Mouse (Mus musculus) large intestine, adult 2 months (tissue): ENCODE data around the gene Zswim1. TPM values are rescaled to one million over a fixed set of nuclear protein-coding genes. Genes with fewer than 3 reads are reported as not detected.

Source experiments
- DNase-seq: peaks from one replicate; pipeline ENCODE4 v3.0.0-alpha.2; 2012; ENCODE audit warnings: low read depth, low spot score
- WGBS: fragments of 180-500 bp; shearing (Covaris S2); methylation state at CpG from one replicate; pipeline ENCODE4 v1.1.7; 2018; 5-methylcytosine and 5-hydroxymethylcytosine counted together
- polyA plus RNA-seq: library from polyadenylated mRNA; depleted of rRNA; stranded (reverse); fragments of >200 nt; gene quantifications from 2 replicates; pipeline ENCODE4 v1.2.3, GENCODE M21; 2012; rRNA removed

Zswim1 gene
- 8.1 and 8.3 TPM in 2 replicates for polyA plus RNA-seq

DNA sequence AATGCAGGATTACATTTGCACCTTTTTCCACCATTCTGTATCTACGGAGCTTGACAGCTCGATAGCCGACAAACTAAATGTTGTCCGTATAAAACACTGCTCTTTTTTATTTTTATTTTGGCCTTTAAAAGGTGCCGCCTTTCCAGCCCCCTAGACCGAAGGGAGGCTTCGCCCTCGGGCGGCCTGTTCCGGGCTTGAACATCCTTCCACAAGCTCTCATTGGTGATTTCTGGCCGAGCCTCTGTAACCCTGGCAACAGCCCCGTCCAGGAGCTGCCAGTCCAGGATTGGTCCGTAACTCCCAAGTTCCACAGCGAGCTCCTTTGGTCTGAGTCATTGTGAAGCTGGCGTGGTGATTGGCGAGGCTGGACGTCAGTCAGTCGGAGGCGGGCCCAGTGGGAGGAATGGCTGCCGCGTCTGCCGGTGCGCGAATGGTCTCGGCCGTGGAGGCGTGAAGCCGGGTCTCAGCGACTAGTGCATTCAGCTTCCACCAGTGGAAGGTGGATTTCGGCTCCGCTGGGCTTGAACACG is at the start of gene Zswim1:
Gene Zswim1, plus strand, starts transcription at position 51 of the 530 bp plus-strand sequence.
- DNase-seq: peak; percentile 96
- WGBS: 1% methylated on average over 32 of the region's 32 CpGs

DNA sequence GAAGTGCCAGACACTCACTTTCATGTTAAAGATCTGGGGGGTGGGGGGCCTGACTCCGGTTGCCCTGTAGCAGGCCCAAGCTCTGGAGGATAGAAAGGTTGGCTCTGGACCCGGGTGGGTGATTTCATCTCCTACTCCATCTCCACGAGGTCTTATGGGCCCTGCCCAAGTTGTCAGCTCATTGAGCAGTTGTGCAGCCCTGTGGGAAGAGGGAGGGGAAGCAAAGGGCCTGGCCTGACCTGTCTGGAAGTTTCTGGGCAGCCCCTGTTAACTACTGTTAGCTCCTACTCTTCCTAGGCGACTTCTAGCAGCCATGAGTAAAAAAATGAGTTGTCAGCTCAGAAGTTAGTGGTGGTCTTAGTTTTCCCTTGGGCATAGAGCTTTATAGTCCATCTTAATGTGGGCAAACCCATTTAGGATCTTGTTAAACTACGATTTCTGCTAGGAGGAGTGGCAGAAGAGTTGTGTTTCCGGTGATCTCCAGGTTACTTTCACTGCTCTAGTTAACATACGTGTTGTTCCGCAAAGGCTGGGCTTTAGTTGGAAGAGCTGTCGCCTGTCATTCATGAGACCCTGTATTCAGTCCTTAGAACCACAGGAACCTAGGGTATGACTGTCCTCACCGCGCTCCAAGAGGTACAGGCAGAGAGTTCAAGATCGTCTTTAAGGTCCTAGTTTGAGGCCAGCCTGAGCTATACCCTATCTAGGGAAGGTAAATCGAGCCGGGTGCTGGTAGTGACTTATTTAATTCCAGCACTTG is 49.1 kb upstream of the Zswim1 start:
- no peak for DNase-seq
- 71% methylated on average over 14 of the region's 14 CpGs for WGBS

DNA sequence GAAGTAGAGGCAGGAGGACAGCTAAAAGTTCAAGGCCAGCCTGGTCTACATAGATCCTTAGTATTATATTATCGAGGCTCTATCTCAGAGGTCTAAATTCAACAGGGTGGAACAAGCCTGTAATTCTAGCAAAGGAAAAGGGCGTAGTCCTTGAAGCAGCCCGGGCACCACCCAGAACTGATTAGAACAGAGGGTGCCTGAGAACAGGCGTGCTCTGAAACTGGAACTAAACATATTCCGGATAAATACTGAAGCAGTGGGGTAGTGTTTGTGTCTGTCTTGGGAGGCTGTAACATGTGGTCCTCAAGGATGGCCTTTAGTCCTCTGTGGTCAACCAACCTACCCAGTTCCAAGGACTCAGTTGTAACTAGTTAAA is 48.5 kb upstream of the Zswim1 start:
- DNase-seq: no peak
- 33% methylated on average over 5 of the region's 5 CpGs for WGBS

DNA sequence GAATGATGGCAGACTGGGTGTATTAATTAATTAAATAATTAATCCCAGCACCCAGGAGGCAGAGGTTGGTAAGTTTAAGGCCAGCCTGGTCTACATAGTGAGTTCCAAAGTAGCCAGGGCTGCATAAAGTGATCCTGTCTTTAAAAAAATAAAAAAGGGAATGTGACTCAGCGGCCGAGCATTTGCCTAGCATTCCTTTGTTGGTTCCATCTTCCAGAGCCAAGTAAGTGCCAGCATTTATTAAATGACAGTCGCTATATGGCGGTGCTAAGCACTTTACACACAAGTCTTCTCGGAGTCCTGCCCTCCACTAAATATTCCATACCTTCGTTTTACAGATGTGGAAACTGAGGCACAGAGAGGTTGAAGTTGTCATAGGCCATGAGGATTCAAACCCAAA is 46.4 kb upstream of the Zswim1 start:
- no peak for DNase-seq
- 79% methylated on average over 6 of the region's 6 CpGs for WGBS

DNA sequence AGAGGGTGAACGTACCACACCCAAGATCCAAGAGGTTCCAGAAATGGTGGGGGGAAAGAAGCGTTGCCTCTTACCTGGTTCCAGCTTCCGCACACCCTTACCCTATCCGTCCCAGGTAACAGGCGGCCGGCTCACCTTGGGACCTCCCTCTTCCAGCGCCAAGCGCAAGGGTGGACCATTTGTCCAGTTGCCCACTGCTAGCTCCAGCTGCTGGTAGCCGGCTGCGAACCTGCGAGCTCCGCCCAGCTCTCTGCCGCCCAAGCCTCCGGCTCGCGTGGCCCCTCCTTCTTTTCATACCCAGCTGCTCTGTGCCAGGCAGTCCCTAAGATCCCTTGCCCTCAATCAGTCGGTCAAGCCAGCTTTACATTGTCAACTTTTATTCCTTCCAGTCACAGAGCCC is 45.7 kb upstream of the Zswim1 start:
- no peak for DNase-seq
- WGBS: 58% methylated on average over 17 of the region's 17 CpGs

DNA sequence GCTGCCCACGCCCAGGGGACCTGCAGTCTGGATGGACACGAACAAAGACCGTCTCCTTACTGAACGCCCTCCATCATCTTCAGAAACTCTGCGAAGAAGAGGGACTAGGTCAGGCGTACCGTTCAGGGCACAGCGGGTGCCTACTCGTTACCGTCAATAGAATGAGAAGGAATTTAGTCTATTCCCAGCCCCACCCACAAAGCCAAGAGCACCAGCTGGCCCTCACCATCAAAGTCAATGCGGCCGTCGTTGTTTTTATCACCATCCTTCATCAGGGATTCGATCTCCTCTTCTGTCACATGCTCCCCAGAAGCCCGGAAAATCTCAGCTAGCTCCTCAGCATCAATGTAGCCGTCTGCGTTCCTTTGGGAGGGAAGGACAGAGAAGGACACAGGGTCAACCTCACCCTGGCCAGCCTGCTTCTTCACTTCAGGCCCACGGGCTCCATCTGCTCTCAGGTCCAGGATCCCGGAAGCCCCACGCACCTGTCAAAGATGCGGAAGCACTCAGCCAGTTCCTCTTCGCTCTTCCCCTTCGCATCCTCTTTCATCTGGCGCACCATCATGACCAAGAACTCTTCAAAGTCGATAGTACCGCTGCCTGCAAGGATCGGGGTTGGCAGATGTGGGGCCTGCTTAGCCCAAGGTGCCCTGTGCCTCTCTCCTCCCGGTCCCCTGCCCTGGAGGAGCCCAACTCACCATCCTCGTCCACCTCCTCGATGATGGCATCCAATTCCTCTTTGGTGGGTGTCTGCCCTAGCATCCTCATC is 45.1 kb upstream of the Zswim1 start:
- DNase-seq: no peak
- WGBS: 75% methylated on average over 30 of the region's 30 CpGs

DNA sequence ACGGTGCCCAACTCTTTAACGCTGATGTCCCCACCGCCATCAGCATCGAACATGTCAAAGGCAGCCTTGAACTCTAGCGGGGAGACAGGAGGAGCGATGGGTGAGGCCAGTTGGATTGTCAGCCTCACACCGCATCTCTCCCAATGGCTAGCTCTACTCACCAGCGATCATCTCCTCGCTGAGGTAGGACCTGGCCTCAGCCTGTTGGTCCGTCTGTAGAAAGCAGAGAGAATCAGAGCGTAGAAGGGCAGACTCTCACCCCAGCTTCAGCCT is 44.5 kb upstream of the Zswim1 start:
- 93% methylated on average over 11 of the region's 11 CpGs for WGBS
- no peak for DNase-seq

DNA sequence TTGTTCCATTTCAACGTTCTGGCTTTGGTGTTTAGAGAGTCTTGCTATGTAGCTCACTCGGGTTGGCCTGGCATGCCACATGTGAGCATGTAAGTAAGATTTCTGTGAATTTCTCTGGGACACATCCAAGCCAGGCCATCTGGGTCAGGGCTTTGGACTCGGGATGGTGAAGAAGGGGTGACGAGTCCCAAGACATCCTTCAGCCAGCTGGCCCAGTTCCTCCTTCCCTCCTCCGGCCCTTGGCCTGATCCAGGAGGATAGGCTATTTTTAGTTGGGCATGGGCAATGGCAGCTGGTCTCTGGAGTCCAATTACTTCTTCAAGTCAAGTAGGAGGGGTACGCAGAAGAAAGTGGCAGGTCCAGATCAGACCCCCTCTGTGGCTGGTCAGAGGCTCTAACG is 43.7 kb upstream of the Zswim1 start:
- WGBS: 74% methylated on average over 7 of the region's 7 CpGs
- no peak for DNase-seq

DNA sequence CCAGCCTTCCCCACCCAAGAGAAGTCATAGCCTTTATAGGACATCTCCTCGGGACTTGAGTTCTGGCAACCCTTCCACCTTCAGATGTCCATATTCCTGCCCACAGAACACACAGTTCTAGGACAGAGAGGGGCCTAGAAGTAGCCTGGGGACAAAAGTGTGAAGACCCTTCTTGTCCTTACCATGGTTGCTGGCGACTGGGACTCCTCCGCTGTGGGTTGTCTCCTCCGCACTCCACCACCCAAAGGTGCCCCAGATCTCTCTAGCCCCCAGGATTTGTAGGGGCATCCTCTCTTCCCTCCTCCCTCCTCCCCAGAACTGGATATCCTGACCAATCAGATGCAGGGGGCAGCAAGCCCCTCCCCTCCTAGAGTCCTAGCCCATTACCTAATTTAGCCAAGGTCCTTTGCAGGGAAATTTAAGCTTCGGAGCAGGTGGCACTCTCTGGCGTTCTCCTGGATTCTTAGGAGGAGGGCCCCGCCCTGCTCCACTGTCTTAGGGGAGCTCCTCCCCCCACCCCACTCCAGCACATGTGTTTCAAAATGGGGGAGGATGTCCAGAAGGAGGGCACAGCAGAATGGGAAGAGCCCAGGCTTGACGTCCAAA is 42.9 kb upstream of the Zswim1 start, which contains the start of gene Tnnc2:
Gene Tnnc2, minus strand, starts transcription at position 487 of the 606 bp plus-strand sequence.
- WGBS: 63% methylated on average over 8 of the region's 8 CpGs

DNA sequence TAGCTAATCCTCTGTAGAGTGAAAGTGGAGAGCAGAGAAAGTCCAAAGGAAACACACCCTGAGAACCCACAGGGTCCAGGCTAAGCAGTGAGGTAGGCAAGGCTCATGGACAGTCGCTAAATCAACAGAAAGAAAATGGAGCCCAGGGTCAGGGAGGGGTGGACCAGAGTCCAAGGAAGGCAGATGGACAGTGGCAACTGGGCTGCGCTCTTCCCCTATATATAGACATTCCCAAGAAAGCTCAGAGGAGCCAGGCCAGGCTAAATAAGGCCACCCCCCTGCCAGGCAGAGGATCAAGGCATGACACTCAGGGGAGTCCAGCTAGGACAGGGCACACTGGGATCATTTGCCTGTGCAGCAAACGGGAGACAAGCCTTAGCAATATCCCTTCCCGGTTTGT is 40.6 kb upstream of the Zswim1 start:
- no peak for DNase-seq
- 72% methylated on average over 4 of the region's 4 CpGs for WGBS

More for the DNA sequence above, 42.9 kb upstream of the Zswim1 start, which contains the start of gene Tnnc2:
- DNase-seq: no peak

DNA sequence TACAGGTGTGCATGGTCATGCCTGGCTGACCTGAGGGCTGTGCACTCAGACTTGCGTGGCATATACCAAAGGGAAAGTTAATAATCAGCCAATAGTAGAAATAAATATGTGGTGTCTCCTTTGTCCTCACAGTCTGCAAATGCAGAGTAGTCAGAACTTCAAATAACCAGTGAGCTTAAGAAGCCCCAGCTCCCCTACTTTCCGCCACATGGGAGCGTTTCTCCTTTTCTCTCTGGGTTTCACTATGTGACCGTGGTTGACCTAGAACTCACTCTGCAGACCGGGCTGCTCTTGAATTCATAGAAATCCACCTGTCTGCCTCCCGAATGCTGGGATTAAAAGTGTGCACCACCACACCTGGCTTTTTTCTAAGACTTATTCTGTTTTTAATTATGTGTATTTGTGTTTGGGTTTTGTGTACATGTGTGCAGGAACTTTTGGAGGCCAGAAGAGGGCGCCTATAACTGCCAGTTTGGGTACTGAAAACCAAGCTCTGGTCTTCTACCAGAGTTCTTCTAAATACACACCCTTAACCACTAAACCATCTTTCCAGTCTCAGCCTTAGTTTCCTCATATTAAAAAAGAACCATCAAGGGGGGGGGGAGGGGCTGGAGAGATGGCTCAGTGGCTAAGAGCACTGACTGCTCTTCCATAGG is 38.4 kb upstream of the Zswim1 start:
- DNase-seq: no peak
- 74% methylated on average over 7 of the region's 7 CpGs for WGBS

DNA sequence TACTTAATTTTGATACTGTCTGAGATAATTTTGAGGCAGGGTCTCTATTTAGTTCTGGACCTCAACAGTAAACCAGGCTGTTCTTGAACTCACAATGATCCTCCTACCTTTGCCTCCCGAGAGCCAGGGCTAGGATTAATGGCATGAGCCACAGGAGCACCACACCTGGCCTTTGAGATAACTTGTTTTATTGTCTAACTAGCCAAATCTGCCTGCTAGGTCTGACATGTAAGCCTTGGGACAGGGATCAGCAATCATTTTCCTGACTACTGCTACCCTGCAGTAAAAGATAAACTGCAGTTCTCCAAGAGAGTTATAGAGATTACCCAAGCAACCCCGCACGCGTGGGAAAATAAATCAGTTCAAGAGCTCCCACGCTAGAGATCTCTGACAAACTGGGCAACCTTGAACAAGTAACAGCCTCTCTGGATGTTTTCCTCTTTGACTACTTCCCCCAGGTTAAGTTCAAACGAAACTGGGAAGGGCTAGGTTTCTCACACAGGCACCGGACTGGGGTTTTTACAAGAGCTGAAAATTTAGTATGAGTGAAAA is 37.5 kb upstream of the Zswim1 start:
- no peak for DNase-seq
- WGBS: 2% methylated on average over 7 of the region's 7 CpGs

DNA sequence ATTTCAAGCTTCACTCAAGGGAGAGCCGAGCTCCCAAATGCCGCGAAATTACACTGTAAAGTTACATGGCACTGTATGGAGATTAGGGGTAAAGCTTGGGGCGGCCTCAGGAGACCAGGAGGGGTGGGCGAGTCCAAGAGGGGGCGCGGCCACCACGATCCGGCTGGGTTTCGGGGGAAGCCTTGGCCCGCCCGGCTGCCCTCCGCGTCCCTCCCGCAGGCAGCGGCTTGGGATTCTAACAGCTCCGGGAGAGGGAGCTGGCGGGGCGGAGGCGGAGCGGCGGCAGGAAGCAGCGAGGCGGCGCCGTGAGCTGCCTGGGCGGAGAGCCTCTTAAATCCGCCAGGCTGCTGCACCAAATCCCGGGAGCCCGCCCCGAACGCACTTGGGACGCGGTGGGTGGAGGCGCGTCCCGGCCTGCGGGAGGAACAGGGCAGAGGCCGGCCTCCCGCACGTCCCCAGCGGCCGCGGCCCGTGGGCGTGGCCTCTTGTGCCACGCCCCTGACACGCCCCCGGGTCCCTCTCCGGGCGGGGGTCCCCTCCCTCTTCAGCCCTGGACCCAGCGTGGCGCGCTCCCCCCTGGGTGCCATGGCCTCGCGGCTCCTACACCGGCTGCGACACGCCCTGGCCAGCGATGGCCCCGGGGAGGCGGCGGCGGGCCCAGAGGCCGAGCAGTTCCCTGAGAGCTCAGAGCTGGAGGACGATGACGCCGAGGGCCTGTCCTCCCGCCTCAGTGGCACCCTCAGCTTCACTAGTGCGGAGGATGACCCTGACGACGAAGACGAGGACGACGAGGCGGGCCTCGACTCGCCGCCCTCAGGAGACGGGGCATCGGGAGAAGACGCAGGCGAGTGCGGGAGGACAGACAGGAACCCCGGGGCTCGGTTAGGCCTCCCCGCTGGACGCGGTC is 36.8 kb upstream of the Zswim1 start, which contains the start of gene Snx21:
Gene Snx21, plus strand, starts transcription at position 343 of the 907 bp plus-strand sequence.
- peak; percentile 77 for DNase-seq
- under 1% methylated on average over 89 of the region's 89 CpGs for WGBS

DNA sequence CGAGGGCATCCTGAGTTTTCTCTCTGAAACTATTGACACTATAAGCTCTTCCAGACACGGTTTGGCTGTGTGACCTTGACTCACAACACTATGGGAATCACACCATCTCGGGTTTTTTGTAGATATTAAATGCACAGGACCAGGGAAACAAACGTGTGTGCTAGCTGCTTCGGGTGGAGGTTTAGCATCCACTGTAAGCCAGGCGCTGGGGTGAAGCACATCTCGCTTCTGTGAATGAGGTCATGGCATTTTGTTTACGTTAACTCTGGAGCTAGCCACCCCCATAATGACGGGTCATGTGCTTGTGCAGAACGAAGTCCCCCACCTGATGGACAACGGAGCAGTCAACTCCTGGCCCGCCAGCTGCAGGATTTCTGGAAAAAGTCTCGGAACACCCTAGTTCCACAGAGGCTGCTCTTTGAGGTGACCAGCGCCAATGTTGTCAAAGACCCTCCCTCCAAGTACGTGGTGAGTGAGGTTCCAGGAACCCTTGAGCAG is 36.0 kb upstream of the Zswim1 start:
- DNase-seq: no peak
- 18% methylated on average over 15 of the region's 15 CpGs for WGBS

DNA sequence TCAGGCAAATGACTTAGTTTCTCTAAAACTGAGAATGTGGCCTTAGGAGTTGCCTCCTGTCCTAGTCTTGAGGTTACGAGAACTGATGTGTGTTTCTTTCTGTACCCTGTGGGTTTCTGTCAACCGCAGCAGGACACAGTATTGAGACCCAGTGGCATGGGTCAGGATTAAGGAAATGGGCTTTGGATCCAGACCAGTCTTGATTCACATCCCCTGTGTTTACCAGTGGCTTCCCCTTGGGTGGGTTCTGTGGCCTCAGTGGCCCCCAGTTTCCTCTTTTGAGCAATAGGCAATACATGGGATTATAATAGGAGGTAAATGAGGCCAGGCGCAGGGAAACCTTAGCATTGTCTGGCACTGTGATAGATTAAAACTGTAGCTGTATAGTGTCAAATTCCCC is 35.5 kb upstream of the Zswim1 start:
- DNase-seq: no peak
- 78% methylated on average over 3 of the region's 3 CpGs for WGBS

DNA sequence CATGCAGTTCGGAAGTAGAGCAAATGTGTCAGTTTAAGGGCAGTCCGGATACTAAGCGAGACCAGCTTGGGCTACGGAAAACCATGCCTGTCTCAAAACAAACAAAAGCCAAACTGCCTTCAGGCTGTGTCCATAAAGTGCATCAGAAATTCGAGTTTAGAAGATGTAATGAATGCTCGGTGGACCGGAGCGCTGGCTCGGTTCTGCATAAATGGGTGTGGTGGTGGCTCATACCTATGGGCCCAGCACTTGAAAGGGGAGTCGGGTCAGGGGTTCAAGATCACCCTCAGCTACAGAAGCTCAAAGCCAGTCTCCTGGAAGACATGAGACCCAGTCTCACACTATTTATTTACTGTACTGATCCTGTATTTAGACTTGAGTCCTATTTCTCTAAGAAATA is 34.7 kb upstream of the Zswim1 start:
- 65% methylated on average over 10 of the region's 10 CpGs for WGBS
- DNase-seq: no peak

DNA sequence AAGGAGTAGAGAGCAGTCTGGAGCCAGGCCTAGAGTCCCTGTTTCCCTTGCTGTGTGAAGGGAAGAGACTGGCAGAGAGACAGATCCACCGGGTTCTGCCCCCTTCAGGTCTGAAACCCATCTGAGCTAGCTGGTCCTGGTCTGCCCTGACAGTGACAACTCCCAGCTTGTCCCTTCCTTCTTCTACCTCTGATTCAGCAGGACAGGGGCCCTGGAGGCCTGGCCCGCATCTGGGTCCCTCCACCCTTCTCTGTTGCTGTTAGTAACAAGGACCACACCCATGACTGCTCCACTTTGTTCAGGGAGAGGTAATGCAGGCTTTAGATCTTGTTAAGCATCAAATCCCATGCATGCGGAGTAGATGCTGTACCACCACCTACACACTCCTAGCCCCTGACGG is 34.1 kb upstream of the Zswim1 start:
- 66% methylated on average over 4 of the region's 4 CpGs for WGBS
- no peak for DNase-seq

DNA sequence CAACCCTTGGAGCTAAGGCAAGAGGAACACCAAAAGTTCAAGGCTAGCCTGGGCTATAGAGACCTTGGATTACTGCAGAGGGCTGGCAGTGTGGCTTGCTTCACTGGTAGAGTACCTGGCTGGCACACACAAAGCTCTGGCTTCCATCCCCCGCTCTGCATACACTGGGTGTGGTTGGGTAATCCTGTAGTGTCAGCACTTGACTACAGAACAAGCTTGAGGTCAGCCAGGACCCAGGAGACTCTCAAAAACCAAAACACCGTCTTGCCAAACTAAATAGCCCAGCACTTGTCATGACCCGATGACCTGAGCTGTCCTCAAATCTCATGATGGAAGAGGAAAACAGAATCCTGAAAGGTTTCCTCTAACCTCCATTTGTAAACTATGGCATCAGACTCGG is 32.0 kb upstream of the Zswim1 start:
- 58% methylated on average over 4 of the region's 4 CpGs for WGBS
- no peak for DNase-seq

DNA sequence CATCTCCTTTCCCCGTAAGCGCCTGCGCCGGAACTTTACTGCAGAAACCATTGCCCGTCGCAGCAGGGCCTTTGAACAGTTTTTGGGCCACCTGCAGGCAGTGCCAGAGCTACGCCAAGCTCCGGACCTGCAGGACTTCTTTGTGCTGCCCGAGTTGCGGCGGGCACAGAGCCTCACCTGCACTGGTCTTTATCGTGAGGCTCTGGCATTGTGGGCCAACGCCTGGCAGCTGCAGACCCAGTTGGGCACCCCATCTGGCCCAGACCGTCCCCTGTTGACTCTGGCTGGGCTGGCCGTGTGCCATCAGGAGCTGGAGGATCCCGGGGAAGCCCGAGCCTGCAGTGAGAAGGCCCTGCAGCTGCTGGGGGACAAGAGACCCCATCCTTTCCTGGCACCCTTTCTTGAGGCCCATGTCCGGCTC is 30.6 kb upstream of the Zswim1 start:
- no peak for DNase-seq
- WGBS: 86% methylated on average over 18 of the region's 18 CpGs
